Mouse (Mus musculus) urinary bladder, postnatal 4 days (tissue): ENCODE data around the gene Gstm3.
"Not testable (repeated sequence)": the region's sequence is repeated elsewhere in the genome, so short reads cannot be mapped to it uniquely, and the experiment has no call there.

Experiments used
- DNase-seq, 2 experiments: peaks; one replicate each; pipeline ENCODE4 v3.0.0; 2021 to 2022; ENCODE audit warnings: low spot score in 2 of 2

The Gstm3 gene

DNA sequence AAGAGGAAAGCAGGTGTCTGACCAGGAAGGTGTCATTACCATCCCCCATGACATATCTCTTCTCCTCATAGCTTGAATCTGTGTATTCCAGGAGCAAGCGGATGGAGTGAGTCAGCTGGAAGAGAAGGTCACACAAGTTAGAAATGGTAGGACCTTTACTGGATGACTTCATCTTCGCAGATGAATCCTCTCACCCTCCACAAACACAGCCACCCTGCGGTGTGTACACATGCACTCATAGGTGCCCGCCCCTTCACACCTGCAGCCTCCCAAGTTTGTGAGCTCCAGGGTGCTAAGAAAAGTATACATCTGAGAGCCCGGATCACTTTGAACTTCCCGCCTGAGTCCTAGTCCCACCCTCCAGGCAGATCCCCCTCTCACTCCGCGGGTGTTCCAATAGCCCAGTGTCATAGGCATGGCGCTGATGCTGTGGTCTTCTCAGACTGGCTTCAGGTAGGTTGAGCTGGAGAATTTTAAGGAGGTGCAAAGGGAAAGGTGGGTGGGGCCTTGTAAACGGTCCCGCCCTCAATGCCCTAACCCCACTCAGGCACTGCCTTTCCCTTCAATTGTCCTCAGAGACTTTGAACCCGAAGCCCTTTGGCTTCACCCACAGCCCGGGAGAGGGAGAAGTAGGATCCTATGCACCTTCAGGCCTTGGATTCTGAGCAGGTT lies at the start of gene Gstm3:
Gstm3 (minus strand) TSS at position 560 of the 672 bp plus-strand sequence.
- no peak for DNase-seq

DNA sequence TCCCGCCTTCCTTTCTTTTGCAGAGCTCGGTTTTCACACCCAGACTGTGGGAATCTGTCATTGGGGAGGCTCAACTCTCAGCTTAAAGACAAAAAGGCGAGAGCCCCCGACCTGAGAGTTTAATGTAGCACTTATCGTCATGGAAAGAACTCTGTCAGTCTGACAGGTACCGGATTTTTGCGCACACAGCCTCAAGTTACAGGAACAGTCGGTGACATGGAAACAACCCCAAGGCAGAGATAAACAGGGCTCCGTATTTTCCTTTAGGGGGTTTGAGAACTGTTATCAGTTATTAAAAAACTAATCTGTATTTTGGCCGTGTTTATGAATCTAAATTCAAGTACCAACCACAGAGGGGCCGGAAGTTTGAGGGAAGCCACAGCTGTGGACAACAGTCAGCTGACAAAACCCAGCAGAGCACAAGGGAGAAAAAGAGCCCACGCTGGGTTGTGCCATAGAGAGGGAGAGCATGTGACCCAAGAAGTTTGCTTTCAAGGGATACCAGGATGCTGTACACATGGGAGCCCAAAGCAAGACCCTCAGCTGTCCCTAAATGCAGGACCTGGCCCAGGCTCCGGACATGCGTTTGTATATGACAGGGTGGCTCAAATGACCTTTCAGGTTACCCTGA lies 49.2 kb upstream of the Gstm3 start:
- no peak for DNase-seq

DNA sequence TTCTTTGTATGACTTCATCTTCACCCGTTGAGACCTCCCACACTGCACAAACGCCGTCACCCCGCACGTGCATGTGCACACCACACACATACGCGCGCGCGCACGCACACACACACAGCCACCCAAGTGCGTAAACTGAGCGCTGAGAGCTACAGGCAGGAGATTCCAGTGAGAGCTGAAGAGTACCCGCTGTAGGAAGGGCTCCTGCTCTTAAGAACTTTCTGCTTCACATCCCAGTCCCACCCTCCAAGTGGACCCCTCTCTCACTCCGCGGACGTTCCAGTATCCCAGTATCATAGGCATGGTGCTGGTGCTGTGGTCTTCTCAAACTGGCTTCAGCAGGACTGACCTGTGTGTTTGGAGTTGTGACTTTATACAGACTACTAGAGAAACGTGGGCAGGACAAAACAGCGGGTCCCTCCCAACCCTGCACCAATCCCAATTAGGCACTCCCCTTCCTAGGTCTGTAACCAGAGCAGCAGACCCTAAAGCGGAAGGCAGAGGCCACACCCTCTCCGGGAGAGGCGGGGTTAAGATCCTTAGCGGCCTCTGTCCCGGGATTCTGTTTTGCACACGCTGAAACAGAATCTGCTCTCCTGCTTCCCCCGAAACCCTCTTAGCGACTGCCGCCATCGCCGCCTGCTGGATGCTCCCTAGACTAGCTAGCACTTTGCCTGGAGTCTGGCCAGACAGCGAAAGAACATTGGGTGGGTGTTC lies 48.5 kb upstream of the Gstm3 start, which contains the start of gene Gstm1:
Gstm1 (minus strand) TSS at position 501 of the 717 bp plus-strand sequence.
- peak; percentile 95 to 96 for DNase-seq

DNA sequence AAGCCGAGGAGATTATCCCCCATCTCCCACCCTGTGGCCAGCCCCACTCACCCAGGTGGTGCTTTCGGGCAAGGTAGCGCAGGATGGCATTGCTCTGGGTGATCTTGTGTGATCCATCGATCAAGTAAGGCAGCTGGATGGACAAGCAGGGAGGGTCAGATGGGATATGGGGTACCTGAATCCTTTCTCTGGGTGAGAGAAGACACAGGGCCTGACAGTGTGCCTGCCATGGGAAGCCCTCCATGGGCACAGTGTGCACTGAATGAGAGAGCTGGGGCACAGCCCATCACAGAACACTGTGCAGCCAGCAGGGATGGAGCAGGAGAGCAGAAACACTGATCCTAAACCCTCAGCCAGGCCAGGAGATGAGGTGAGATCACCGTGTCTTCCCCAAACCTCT lies 47.4 kb upstream of the Gstm3 start:
- DNase-seq, result not testable (repeated sequence)

DNA sequence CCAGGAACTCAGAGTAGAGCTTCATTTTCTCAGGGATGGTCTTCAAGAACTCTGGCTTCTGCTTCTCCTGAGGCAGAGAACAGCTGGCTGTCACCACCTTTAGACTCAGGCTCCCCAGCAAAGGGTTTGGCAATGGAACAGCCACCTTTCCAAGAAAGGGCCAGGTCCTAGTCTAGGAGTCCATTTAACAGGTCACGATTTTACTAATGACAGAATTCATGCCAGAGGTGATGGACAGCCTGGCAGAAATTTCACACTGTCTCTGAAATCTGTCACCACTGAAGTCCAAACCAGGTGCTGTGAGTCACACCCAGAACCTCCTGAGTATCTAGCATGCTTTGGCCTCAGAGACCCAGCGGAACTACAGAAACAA lies 45.9 kb upstream of the Gstm3 start:
- no peak for DNase-seq

DNA sequence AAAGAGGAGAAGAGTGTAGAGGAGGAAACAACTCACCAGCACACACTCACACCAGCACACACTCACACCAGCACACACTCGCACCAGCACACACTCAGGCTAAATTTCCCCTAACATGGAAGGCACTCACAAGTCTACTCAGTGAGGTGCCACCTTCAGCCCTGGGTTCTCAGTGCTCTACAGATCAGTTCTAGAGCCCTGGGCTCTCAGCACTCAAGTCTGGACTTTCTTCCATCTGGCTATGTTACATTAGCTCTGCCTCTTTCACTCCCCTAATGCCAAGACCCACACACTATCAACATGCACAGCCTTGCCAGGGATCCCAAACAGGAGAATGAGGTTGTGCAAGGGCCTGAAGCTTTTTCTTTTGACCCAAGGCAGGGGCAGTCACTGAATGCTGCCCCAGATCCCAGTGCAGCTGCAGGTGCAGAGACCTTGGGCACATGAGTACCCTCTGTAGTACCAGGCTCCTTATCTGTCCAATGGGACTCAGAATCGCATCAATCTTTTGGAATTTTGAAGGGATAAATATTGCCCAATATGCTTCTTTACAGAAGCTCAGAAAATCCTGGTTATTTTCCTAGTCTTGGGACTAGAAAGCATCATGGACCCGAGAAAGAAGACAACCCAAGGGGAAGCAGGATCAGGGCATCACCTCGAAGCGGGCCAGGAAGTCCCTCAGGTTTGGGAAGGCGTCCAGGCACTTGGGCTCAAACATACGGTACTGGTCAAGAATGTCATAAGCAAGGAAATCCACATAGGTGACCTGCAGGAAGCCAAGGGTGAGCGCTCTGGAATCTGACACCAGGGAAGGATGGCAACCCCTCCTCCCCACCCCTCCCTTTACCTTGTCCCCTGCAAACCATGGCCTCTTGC lies 45.3 kb upstream of the Gstm3 start:
- no peak for DNase-seq

DNA sequence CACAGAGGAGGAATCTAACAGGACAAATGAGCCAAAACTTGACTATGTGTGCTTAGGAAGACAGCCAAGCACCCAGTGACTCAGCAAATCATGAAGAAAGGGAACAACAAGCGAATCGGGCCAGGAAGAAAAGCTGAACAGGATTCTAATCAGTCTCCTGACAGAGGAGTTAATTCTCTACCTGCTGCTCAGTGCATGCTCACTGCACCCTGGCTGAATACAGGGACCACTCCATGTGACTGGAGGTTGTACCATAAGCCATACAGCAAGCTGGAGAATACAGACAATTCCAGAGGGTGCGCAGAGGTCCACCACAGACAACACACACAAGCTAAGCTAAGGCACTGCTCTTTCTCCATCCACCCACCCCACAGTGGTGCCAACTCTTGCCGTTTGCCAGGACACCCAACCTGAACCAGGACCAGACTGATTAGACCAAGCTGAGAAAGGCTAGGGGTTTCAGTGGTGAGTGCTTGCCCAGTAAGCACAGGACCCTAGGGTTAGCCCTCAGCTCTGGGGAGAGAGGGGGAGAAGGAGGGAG lies 44.3 kb upstream of the Gstm3 start:
- DNase-seq, result no peak

DNA sequence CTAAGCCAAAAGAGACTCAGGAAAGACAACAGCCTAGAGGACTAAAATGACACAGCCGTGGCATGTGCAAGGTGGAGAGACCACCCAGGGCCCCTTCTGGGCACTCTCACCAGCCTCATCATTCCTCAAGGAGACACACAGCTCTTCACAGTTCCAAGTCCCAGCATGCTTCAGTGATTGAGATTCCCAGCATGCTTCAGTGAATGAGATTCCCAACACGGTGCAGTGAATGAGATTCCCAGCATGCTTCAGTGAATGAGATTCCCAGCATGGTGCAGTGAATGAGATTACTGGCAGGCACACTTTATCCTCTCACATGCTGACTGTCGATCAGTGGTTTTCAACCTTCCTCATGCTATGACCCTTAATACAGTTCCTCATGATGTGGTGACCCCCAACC lies 42.5 kb upstream of the Gstm3 start:
- DNase-seq, result no peak

DNA sequence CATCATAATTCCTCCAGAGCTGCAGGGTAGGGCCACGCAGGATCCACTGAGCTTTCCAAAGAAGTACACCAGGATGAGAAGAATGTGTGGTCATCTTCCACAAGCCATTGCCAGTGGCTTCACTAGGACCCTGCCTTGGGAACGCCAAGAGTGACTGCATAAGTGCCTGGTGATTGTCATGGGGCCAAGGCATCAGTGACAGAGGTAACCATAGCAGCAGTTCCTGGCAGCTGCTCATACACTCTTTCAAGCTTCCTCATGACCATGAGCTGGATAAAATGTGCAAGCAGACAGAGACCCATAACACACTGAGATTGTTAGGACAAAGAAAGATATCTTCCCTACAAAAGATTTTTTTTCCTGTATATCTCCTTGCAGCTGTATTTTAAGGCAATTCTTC lies 41.2 kb upstream of the Gstm3 start:
- no peak for DNase-seq

DNA sequence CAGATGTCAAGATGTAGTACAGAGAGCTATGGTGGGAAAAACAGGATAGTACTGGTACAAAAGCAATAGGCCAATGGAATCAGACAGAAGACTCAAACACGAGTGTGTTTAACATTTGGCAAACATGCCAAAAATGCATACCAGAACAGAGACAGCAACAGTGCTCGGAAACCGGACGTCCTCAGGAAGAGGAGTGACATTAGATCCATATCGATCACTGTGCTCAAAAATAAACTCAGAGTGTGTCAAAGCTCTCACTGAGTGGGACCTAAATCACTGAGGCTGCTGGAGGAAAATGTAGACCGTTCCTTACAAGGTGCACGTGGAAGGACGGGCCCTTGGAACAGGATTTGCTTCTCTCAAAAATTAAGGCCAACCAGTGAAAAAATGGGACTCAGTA lies 32.9 kb upstream of the Gstm3 start:
- no peak for DNase-seq

DNA sequence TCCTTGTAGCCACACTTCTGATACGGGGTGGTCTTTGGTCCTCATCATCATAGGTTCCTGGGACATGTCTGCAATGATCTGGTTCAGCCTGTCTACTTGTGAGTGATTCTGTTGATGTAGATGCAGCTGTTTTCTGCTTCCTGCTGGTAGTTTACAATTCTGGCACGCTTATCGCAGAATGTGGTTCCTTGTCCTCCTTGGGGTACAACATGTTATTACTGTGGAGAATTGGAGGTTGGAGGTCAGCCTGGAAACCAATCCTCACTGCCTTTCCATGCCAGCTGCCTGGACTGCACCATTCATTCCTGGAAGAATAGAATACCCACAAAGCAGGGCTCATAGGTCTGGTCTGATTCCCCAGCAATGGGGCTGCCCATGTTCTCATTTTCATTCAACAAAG lies 30.4 kb upstream of the Gstm3 start:
- no peak for DNase-seq

DNA sequence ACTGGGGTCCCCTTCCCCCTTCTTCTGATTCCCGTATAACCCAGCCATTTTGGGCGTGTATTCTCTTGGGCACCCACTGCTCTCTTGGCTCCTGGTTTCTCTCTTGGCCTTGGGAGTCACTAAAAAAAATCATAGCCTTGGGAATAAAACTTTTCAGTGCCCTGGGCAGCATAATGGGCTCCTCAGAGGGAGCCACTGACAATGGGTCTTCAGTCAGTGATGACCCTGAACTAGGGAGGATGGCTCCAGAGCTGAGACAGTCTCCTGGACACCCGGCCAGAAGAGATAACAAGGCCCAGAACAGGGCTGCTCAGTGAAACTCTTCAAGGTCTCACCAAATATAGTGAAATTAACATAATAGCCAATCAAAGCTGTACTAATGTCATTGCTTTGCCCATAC lies 29.5 kb upstream of the Gstm3 start:
- no peak for DNase-seq

DNA sequence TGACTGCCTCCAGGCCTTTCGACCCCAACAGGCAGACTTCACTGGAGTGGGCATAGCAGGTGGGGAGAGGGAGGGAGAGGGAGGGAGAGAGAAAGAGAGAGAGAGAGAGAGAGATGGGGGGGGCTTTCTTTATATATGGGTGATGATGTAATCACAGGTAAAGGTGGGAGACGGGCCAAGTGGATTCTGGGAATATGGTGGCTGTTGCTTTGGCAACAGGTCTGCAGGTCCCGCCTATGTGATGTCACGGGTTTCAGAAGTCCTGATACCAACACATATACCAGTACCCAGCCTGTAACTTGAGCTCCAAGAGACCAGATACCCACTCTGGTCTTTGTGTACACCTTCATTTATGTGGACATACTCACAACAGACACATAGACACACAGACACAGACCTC lies 27.5 kb upstream of the Gstm3 start:
- DNase-seq, result peak in 1 of 2 experiments; percentile 23

DNA sequence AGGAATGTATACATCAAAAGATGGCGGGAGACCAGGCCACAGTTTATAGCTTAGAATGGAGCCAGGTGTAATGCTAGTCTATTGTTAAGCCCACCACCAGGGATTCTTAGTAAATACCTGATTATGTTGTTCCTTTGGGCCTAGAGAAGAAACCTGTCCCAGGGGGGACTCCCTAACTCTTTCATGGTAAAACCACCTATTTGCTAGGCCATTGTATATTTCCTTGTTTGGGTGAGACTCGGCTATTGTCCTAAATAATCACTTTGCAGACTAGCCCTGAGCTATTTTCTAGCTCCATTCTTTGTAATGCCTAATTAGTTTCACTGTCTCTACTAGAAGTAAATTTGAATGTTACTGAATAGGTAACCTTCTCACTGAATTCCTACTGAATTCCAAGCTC lies 26.9 kb upstream of the Gstm3 start:
- not testable (repeated sequence) for DNase-seq

DNA sequence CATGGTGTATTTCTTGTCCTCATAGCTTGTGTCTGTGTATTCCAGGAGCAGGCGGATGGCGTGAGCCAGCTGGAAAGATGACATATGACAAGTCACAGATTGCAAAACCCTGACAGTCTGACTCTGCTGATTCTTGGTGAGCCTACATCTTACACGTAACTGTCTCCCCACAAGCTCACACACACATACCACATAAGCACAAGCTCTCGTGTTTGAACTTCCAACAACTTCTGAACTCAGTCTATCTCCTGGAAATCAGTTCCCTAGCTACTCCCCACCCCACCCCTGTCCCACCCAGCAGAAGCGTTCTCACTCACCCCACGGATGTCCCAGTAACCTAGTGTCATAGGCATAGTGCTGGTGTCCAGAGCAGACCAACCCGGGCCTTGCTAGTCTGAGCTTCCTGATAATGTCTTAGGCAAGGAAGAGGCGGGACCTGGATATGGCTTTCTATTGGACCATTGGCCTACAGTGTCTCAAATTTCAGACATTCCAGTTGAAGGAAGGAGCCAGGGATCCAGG lies 17.0 kb upstream of the Gstm3 start, which contains the start of gene Gstm2:
Gstm2 (minus strand) TSS at position 413 of the 522 bp plus-strand sequence.
- DNase-seq, result peak; percentile 51 to 60

DNA sequence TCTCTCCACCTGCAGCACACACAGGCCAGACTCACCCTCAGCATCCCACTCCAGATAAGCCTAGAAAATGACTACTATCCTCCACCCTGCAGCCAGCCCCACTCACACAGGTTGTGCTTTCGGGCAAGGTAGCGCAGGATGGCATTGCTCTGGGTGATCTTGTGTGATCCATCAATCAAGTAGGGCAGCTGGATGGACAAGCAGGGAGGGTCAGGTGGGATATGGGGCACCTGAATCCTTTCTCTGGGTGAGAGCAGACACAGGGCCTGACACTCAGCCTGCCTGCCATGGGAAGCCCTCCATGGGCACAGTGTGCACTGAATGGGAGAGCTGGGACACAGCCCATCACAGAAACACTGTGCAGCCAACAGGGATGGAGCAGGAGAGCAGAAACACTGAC lies 16.1 kb upstream of the Gstm3 start:
- peak in 1 of 2 experiments; percentile 49 for DNase-seq

DNA sequence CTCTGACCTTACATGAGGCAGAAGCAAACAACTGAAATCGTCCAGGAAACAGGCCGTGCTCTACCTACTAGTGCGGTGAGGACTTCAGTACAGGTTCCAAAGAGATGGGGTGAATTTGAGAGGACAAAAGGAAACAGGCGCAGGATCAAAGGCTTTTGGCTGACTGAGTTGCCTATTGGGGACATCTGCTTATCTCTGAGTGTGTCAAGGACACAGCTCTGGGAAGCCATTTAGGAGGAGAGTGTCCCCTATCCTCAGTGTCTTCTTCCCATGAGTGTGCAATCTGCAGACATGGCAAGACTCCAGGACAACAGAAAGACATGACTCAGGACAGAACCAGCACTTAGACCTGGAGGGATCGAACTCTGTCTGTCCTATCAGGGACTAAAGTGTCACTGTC lies 15.4 kb upstream of the Gstm3 start:
- DNase-seq, result peak in 1 of 2 experiments; percentile 41

DNA sequence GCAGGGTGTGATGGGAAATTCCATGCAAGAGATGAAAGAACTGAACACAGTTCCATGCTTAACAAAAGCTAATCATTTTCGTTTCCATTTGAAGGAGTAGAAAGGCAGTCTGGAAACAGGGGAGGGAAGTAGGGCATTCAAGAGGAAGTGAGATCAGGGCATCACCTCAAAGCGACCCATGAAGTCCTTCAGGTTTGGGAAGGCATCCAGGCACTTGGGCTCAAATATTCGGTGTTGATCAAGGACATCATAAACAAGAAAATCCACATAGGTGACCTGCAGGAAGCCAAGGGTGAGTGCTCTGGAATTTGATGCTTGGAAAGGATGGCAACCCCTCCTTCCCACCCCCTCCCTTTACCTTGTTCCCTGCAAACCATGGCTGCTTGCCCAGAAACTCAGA lies 14.7 kb upstream of the Gstm3 start:
- peak in 1 of 2 experiments; percentile 26 for DNase-seq

DNA sequence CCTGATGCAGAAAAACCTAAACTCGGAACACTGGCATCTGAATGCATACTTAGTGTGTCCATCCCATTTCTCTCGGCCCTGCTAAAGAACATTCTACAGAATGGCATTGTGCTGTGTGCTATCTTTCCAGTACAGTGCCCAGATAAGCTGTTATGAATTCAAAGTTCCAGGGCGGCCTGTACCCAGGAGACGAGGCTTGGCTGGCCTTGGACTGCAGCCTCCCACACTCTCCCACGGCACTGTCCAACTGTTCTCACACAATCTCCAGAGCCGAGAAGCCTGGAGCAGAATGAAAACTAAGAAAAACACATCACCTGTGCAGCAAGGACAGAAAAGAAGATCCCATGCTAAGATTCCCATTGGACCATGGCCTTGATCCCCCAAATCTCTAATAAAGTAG lies 13.6 kb upstream of the Gstm3 start:
- peak in 1 of 2 experiments; percentile 34 for DNase-seq

DNA sequence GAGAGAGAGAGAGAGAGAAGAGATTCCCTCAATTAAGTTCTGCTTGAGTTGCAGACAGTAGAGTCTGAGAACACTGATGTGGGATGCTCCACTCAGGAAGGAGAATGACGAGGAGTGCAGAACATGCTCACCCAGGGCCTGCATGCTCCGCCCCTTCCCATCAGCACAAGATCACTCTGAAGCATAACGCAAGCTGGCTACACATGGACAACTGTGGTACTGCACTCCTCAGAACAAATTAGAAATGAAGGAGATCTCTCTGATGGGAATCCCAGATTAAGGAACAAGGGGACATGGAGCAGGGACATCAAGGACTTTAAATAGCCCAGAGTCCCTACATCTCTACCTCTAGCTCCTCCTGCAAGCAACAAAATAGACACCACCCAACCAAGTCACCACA lies 12.2 kb upstream of the Gstm3 start:
- peak in 1 of 2 experiments; percentile 49 for DNase-seq

DNA sequence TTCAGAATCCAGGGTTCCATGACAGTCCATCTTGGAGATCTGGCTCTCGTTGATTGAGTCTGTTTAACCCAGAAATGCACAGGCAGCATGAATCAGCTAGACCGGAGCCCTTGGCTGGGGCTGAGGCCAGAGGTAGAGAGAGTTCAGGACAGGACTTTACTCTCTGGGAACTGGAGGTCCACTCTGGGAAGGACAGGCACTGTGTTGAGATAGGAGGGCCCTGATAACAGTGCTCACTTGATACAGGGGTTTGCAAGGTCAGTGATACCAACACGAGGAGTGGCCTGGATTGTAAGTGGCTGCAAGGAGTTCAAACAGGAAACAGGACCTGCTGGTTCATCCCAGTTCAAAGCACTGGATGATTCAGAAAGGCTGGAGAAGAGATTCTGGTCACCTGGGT lies 8.6 kb upstream of the Gstm3 start:
- DNase-seq, result no peak
